Mouse (Mus musculus) limb, embryonic 13.5 days (tissue): Measurements from ENCODE around the gene Ryr3. TPM values are rescaled to one million over a fixed set of nuclear protein-coding genes. Genes with fewer than 3 reads are reported as not detected.

Source experiments
- ATAC-seq: fragments of 200-750 bp; cut with Nextera tagmentation; 2 replicates; pipeline ENCODE4 v1.8.0; 2017; ENCODE audit warnings: low read depth, moderate number of reproducible peaks, moderate TSS enrichment; ENCODE audit not compliant: low FRiP score
- H3K27ac ChIP-seq: fragments of 300-500 bp; sonication (generic); 2 replicates; pipeline ENCODE4 v1.5.1; 2015; ENCODE audit warnings: inconsistent platforms, mild to moderate bottlenecking, moderate library complexity
- H3K27me3 ChIP-seq: fragments of 300-500 bp; sonication (generic); 2 replicates; pipeline ENCODE4 v1.6.1; 2015; ENCODE audit warnings: mild to moderate bottlenecking, inconsistent platforms
- H3K36me3 ChIP-seq: fragments of 300-500 bp; sonication (generic); 2 replicates; pipeline ENCODE4 v1.6.1; 2015; ENCODE audit warnings: inconsistent platforms, mild to moderate bottlenecking, moderate library complexity
- H3K4me1 ChIP-seq: fragments of 300-500 bp; sonication (generic); 2 replicates; pipeline ENCODE4 v1.6.1; 2015; ENCODE audit warnings: inconsistent platforms
- H3K4me2 ChIP-seq: fragments of 300-500 bp; sonication (generic); replicated peaks from 2 replicates; pipeline ENCODE4 v1.6.1; 2015; ENCODE audit warnings: inconsistent platforms, mild to moderate bottlenecking, moderate library complexity
- H3K4me3 ChIP-seq: fragments of 300-500 bp; sonication (generic); 2 replicates; pipeline ENCODE4 v1.5.1; 2015; ENCODE audit warnings: moderate library complexity, mild to moderate bottlenecking, inconsistent platforms
- H3K9ac ChIP-seq: fragments of 300-500 bp; sonication (generic); 2 replicates; pipeline ENCODE4 v1.6.1; 2015; ENCODE audit warnings: mild to moderate bottlenecking, inconsistent platforms
- H3K9me3 ChIP-seq: fragments of 300-500 bp; sonication (generic); 2 replicates; pipeline ENCODE4 v1.6.1; 2016; ENCODE audit warnings: inconsistent platforms
- WGBS: fragments of 180-500 bp; shearing (Covaris S2); methylation state at CpG from one replicate; pipeline ENCODE4 v1.1.7; 2015; 5-methylcytosine and 5-hydroxymethylcytosine counted together
- polyA plus RNA-seq: library from polyadenylated mRNA; unstranded; fragments of >200 nt; fragmentation: Nextera tagmentation; extraction: Ambion mirVana; gene quantifications from 2 replicates; pipeline ENCODE4 v1.2.1, GENCODE M21; 2015

Ryr3 gene
- polyA plus RNA-seq, 1 experiment from 2014 or later: 0.98 TPM

DNA sequence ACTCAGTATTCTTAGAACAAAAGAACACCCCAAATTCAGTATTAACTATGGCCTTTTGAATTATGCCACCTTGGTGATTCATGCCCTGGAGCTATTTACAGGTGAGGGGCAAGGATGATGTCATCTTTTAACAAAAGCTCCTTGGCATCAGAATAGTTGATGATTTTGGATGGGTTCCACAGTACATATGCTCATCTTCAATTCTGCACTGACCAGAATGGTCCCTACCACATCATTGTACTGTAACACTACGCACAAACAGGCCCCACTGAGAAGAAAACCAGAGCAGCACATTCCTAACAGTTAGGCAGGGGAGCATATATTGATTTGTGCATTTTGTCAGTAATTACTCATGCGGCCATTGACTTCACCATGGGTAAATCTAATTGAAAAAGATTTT is 335.1 kb downstream of the Ryr3 start:
- Histone ChIP-seq H3K27me3 (no peaks in the 10 kb centered on the region), H3K27ac (no peak overlapping the region), H3K4me3 (no peak overlapping the region), H3K9me3 (no peaks in the 10 kb centered on the region), H3K36me3 (no peaks in the 10 kb centered on the region), H3K4me1 (no peaks in the 10 kb centered on the region), H3K9ac (no peak overlapping the region), H3K4me2 (no peak overlapping the region)
- WGBS: 84% methylated on average over 2 of the region's 2 CpGs
- ATAC-seq: no peak

GRCm38 (mm10) chr2:112881376-112881775 is 335.5 kb downstream of the Ryr3 start:
- H3K4me1 ChIP-seq: no peaks in the 10 kb centered on the region
- no peak overlapping the region for H3K4me3 ChIP-seq
- H3K4me2 ChIP-seq: no peak overlapping the region
- no peak for ATAC-seq
- no peaks in the 10 kb centered on the region for H3K36me3 ChIP-seq
- H3K9ac ChIP-seq: no peak overlapping the region
- no peaks in the 10 kb centered on the region for H3K27me3 ChIP-seq
- H3K9me3 ChIP-seq: no peaks in the 10 kb centered on the region
- 81% methylated on average over 1 of the region's 1 CpGs for WGBS
- H3K27ac ChIP-seq: no peak overlapping the region

DNA sequence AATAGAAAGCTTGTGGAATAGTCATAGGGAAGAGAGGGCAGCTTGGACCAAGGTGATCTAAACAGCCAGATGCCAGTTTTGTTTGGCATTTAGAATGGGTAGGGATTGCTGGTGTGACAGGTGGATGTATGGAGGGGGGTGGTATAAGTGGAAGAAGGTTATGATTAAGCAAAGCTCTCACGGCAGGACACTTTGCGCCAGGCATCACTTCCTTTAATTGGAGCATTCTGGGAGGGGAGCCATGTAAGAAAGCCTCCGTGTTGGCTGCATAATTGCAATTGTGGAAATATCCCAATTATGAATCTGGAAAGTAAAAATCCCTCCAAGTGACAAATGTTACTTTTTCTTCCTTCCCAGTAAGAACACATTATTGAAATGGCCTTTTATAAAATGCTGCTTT is 339.5 kb downstream of the Ryr3 start:
- Histone ChIP-seq H3K27ac (no peak overlapping the region), H3K27me3 (no peaks in the 10 kb centered on the region), H3K9me3 (no peaks in the 10 kb centered on the region), H3K4me1 (no peaks in the 10 kb centered on the region), H3K4me3 (no peak overlapping the region), H3K9ac (no peak overlapping the region), H3K4me2 (no peak overlapping the region), H3K36me3 (no peaks in the 10 kb centered on the region)
- WGBS: 62% methylated on average over 3 of the region's 3 CpGs
- ATAC-seq: no peak

DNA sequence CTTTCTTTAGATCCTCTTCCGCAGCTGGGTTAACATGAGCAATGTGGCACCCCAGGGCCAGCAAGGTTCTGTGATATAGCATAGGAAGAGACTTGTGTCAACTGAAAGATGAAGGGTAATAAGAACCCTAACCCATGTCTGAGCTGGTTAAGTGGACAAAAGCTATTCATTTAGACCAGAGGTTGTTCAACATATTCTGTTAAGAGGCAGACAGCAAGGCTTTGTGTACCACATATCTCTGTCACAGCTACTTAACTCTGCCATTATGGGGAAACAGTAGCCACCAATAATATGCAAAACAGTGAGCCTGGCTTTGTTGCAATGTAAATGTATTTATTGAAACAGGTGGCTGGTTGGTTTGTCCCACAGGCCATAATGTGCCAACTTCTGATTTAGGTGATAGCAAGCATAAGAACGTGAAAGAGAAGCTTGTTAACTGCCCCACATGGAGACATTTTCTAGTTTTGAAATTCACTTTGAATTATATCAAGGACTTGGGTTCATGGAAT is 350.8 kb downstream of the Ryr3 start:
- Histone ChIP-seq H3K9ac (no peak overlapping the region), H3K27me3 (no peaks in the 10 kb centered on the region), H3K4me1 (no peaks in the 10 kb centered on the region), H3K4me2 (no peak overlapping the region), H3K27ac (no peak overlapping the region), H3K4me3 (no peak overlapping the region), H3K36me3 (no peaks in the 10 kb centered on the region), H3K9me3 (no peaks in the 10 kb centered on the region)
- 83% methylated on average over 2 of the region's 2 CpGs for WGBS
- ATAC-seq: no peak

- H3K27ac ChIP-seq: no peak overlapping the region
- WGBS: 92% methylated on average over 4 of the region's 4 CpGs
- H3K4me3 ChIP-seq: no peak overlapping the region
- H3K4me2 ChIP-seq: no peak overlapping the region
- H3K4me1 ChIP-seq: no peaks in the 10 kb centered on the region
- H3K9me3 ChIP-seq: no peaks in the 10 kb centered on the region
- ATAC-seq: no peak
- no peaks in the 10 kb centered on the region for H3K27me3 ChIP-seq
- H3K9ac ChIP-seq: no peak overlapping the region
- no peaks in the 10 kb centered on the region for H3K36me3 ChIP-seq
Measured at GRCm38 (mm10) chr2:112861792-112862191, 355.1 kb downstream of the Ryr3 start.

GRCm38 (mm10) chr2:112845583-112846512 is 371.0 kb downstream of the Ryr3 start:
- no peak overlapping the region for H3K4me2 ChIP-seq
- 0 out of 2 replicates have a peak, but pooled peaks cover 5% of the 10 kb centered on the region for H3K9me3 ChIP-seq
- no peaks in the 10 kb centered on the region for H3K4me1 ChIP-seq
- WGBS: 59% methylated on average over 4 of the region's 4 CpGs
- no peak overlapping the region for H3K27ac ChIP-seq
- no peaks in the 10 kb centered on the region for H3K36me3 ChIP-seq
- H3K9ac ChIP-seq: no peak overlapping the region
- no peak for ATAC-seq
- H3K27me3 ChIP-seq: no peaks in the 10 kb centered on the region
- no peak overlapping the region for H3K4me3 ChIP-seq

DNA sequence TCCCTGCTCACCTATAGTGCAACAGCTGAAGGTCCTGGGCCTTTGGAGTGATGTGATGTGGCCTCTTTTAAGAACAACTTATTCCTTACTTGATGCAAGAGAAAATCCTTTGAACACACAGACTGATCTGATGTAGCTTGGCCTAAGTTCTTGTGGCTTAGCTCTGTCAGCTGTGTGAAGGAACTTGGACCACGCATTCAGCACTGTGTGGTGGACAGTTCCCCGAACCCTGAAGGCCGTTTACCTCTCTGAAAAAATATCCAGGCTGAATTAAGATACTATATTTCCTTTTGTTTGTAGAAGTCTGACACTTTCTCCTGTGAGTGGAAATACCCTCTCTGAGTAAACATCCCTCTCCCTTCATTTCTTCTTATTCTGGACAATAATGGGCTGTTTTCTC is 374.0 kb downstream of the Ryr3 start:
- Histone ChIP-seq H3K27me3 (no peaks in the 10 kb centered on the region), H3K4me3 (no peak overlapping the region), H3K27ac (no peak overlapping the region), H3K4me2 (no peak overlapping the region), H3K36me3 (no peaks in the 10 kb centered on the region), H3K4me1 (no peaks in the 10 kb centered on the region), H3K9ac (no peak overlapping the region), H3K9me3 (no peaks in the 10 kb centered on the region)
- WGBS: 26% methylated on average over 3 of the region's 3 CpGs
- no peak for ATAC-seq

DNA sequence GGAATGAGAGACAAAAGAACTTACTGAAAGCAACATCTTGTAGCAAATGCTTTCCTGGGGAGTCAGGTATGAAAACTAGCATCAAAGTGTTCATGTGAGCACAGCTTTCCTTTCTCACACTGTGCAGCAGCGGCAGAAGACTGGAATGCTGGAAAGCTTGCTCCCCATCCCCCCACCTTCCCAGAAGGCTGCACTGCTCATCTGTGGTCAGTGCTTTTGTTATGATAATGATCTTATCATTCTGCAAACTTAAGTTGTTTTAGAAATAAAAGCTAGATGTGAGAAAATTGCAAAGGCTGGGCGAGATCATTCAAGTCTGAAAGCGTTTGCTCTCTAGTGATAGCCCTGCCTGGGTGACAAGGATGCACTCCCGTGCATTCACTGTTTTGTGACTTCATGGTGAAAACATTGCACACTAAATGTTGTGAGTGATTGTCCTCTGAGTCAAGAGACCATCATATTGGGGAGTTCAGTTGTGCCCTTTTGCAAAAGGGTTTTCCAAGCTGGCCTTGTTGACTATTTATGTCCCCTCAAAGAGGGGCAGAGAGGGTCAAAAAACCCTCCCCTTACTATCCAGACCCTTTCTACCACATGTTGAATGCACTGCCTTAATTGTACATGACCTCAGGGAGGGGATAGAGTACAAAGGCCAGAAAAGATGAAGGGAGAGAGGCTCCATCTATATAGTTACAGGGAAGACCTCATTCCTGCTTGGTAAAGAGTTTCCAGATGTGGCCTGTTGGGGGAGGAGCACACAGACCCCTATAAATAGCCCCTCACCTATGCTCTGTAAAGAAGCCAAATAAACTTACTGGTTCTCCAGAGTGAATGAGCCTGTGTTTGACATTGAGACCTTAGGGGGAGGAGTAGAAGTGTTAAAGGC is 385.2 kb downstream of the Ryr3 start:
- H3K9me3 ChIP-seq: no peaks in the 10 kb centered on the region
- H3K4me3 ChIP-seq: no peak overlapping the region
- H3K27me3 ChIP-seq: no peaks in the 10 kb centered on the region
- no peak for ATAC-seq
- 46% methylated on average over 4 of the region's 4 CpGs for WGBS
- H3K36me3 ChIP-seq: no peaks in the 10 kb centered on the region
- H3K27ac ChIP-seq: no peak overlapping the region
- H3K4me1 ChIP-seq: peaks cover 9% of the 10 kb centered on the region; the same call in 1 of the 2 replicates
- no peak overlapping the region for H3K9ac ChIP-seq
- no peak overlapping the region for H3K4me2 ChIP-seq

DNA sequence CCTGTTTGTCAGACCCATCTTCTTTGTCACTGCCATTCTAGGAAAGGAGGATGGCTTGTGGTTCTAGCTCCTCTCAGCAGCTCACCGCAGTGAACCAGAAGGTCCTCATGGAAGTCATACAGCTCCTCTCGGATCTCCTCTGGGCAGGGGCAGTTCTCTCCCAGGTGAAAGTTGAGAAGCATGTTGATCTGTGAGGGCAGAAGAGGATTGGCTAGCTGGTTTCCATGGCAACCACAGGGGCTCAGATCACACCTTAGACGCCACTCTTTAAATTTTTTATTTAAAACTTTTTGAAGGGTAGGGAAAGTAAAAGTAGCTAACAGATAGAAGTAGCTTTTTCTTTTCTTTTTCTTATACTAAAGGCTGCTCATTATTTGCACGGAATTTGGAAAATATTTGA is 390.3 kb downstream of the Ryr3 start:
- 25% methylated on average over 4 of the region's 4 CpGs for WGBS
- Histone ChIP-seq H3K27ac (no peak overlapping the region), H3K9me3 (no peaks in the 10 kb centered on the region), H3K4me2 (no peak overlapping the region), H3K9ac (no peak overlapping the region), H3K4me1 (peaks cover 3% of the 10 kb centered on the region; the same call in 1 of the 2 replicates), H3K27me3 (no peaks in the 10 kb centered on the region), H3K36me3 (no peaks in the 10 kb centered on the region), H3K4me3 (no peak overlapping the region)
- no peak for ATAC-seq

DNA sequence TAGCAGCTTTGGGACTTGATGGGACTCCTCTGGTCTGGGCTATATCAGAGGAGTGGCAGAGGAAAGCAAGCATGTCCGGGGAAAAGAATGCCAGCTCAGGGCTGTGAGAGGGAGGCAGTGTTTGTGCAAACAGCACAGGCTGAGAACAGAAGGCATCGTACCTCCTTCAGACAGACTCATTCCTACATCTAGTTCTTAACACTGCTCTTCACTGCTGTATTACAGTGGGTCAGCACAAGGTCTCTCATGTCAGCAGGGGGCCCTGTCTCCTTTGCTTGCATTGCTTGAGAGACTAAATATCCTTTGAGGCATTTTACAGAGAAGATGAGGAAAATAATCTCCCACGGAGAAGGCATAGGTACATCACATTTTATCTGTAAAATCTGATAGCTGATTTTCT is 394.2 kb downstream of the Ryr3 start:
- Histone ChIP-seq H3K27me3 (no peaks in the 10 kb centered on the region), H3K4me3 (no peak overlapping the region), H3K4me1 (no peaks in the 10 kb centered on the region), H3K4me2 (no peak overlapping the region), H3K9me3 (no peaks in the 10 kb centered on the region), H3K9ac (no peak overlapping the region), H3K36me3 (no peaks in the 10 kb centered on the region), H3K27ac (no peak overlapping the region)
- no peak for ATAC-seq
- WGBS: 46% methylated on average over 3 of the region's 3 CpGs

DNA sequence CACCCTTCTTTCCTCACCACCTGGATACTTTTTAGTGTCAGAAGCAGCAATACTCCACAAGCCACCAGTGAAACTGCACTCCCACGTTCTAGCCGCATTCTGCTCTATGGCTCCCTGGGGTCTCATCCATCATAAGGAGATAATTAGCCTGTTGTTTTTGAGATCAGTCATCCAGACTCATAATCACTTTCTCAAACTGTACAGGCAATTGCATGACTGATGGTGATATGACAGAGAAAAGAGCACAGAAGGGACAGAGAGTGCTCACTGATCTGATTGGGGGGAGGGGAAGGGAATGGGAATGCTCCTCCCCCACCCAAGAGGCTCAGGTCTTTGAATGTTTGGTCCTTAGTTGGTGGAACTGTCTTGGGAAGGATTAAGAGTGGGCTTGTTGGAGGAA is 397.8 kb downstream of the Ryr3 start:
- no peaks in the 10 kb centered on the region for H3K36me3 ChIP-seq
- no peaks in the 10 kb centered on the region for H3K27me3 ChIP-seq
- H3K9me3 ChIP-seq: no peaks in the 10 kb centered on the region
- no peak overlapping the region for H3K4me3 ChIP-seq
- H3K27ac ChIP-seq: no peak overlapping the region
- no peak overlapping the region for H3K9ac ChIP-seq
- H3K4me2 ChIP-seq: no peak overlapping the region
- no peaks in the 10 kb centered on the region for H3K4me1 ChIP-seq
- 47% methylated on average over 2 of the region's 2 CpGs for WGBS
- no peak for ATAC-seq

DNA sequence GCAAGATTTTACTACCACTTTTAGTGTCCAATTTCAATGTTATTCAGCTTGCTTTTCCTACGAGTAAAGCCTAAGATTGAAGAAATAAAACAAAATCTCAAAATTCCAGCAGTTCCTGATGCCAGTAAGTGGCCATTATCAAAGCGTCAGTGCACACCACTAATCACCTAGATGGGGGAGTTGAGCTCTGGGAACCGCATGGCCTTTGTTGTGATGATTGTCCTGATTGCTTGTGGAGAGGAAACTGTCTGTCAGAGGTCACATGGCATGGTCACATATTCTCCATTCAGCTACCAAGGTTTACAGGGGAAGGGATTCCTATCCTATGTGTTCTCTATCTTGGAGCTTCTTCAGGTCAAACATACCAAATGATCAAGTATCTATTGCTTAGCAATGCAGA is 399.9 kb downstream of the Ryr3 start:
- no peaks in the 10 kb centered on the region for H3K27me3 ChIP-seq
- no peak overlapping the region for H3K4me3 ChIP-seq
- ATAC-seq: no peak
- no peaks in the 10 kb centered on the region for H3K4me1 ChIP-seq
- H3K9ac ChIP-seq: no peak overlapping the region
- H3K36me3 ChIP-seq: no peaks in the 10 kb centered on the region
- H3K27ac ChIP-seq: no peak overlapping the region
- WGBS: 29% methylated on average over 3 of the region's 3 CpGs
- H3K9me3 ChIP-seq: no peaks in the 10 kb centered on the region
- no peak overlapping the region for H3K4me2 ChIP-seq
